Mouse (Mus musculus): ENCODE data around the gene Col19a1.

DNA sequence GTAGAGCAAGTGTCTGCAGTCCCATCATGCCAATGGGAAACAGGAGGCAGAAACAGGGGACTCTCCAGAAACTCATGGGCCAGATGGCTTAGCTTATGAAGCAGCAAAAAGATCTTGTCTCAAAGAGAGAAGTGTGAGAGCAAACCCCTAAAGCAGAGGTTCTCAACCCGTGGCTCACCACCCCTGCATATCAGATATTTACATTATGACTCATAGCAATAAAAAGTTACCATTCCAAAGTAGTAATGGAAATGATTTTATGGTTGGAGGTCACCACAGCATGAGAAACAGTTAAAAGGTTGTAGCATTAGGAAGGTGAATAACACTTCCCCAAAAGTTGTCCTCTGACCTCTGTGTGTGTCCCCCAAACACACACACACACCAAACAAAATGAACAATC, 350.9 kb downstream of the Col19a1 start:
- no peak for TF ChIP-seq CTCF (IDR thresholded peaks at IDR 0.05; ENCODE audit: low read depth, low read length)
- no peak for TF ChIP-seq POLR2A (IDR thresholded peaks at IDR 0.05; ENCODE audit: extremely low read depth, insufficient read depth, low read length)
